Mouse (Mus musculus) limb, embryonic 12.5 days (tissue): ENCODE results near the gene Hsd17b14. TPM values are rescaled to one million over a fixed set of nuclear protein-coding genes. Genes with fewer than 3 reads are reported as not detected.

Experiments
- ATAC-seq: fragments of 200-750 bp; cut with Nextera tagmentation; 2 replicates; pipeline ENCODE4 v1.8.0; 2017; ENCODE audit warnings: low read depth, moderate TSS enrichment; ENCODE audit not compliant: insufficient number of reproducible peaks, insufficient read depth, low FRiP score, low TSS enrichment
- H3K27ac ChIP-seq: fragments of 300-500 bp; sonication (generic); 2 replicates; pipeline ENCODE4 v1.5.1; 2016; ENCODE audit warnings: mild to moderate bottlenecking, moderate library complexity
- H3K27me3 ChIP-seq: fragments of 300-500 bp; sonication (generic); 2 replicates; pipeline ENCODE4 v1.6.1; 2016; ENCODE audit warnings: mild to moderate bottlenecking, moderate library complexity
- H3K36me3 ChIP-seq: fragments of 300-500 bp; sonication (generic); 2 replicates; pipeline ENCODE4 v1.6.1; 2016; ENCODE audit warnings: mild to moderate bottlenecking, moderate library complexity
- H3K4me1 ChIP-seq: fragments of 300-500 bp; sonication (generic); replicated peaks from 2 replicates; pipeline ENCODE4 v1.6.1; 2016
- H3K4me2 ChIP-seq: fragments of 300-500 bp; sonication (generic); 2 replicates; pipeline ENCODE4 v1.6.1; 2016; ENCODE audit warnings: mild to moderate bottlenecking, moderate library complexity
- H3K4me3 ChIP-seq: fragments of 300-500 bp; sonication (generic); replicated peaks from 2 replicates; pipeline ENCODE4 v1.5.1; 2016; ENCODE audit warnings: mild to moderate bottlenecking
- H3K9ac ChIP-seq: fragments of 300-500 bp; sonication (generic); replicated peaks from 2 replicates; pipeline ENCODE4 v1.6.1; 2016; ENCODE audit warnings: mild to moderate bottlenecking, moderate library complexity
- H3K9me3 ChIP-seq: fragments of 300-500 bp; sonication (generic); 2 replicates; pipeline ENCODE4 v1.6.1; 2016; ENCODE audit warnings: mild to moderate bottlenecking, moderate library complexity
- WGBS: fragments of 180-500 bp; shearing (Covaris S2); methylation state at CpG from one replicate; pipeline ENCODE4 v1.1.7; 2016; 5-methylcytosine and 5-hydroxymethylcytosine counted together
- polyA plus RNA-seq: library from polyadenylated mRNA; unstranded; fragments of >200 nt; fragmentation: Nextera tagmentation; extraction: Ambion mirVana; gene quantifications from 2 replicates; pipeline ENCODE4 v1.2.1, GENCODE M21; 2016

Hsd17b14 gene
- polyA plus RNA-seq, 1 experiment from 2014 or later, result 0.55 TPM

DNA sequence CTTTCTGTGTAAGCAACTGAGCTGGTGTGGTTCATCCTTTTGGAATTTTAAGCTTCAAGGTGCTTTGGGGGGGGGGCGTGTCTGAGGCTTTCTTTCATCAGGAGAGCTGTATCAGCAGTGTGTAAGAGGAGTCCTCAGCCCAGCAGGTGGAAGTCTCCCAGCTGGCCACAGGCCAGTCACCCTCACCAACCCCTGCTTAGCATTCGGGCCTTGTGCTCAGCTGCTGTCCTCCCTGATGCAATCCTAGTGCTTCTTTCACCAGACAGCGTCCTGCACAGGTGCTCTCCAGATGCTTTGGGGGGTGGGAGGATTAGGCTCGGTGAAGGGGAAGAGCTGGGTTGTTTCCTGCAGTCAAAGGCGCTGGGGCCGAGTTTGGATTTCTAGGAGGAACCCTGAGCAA lies 61.6 kb downstream of the Hsd17b14 start:
- H3K4me1 ChIP-seq, result peaks cover 18% of the 10 kb centered on the region
- H3K27me3 ChIP-seq, result peaks cover 48% of the 10 kb centered on the region
- no peak overlapping the region for H3K4me2 ChIP-seq
- WGBS, result 17% methylated on average over 6 of the region's 6 CpGs
- H3K27ac ChIP-seq, result no peak overlapping the region
- H3K4me3 ChIP-seq, result no peak overlapping the region
- no peaks in the 10 kb centered on the region for H3K36me3 ChIP-seq
- no peak for ATAC-seq
- H3K9me3 ChIP-seq, result no peaks in the 10 kb centered on the region
- no peak overlapping the region for H3K9ac ChIP-seq

DNA sequence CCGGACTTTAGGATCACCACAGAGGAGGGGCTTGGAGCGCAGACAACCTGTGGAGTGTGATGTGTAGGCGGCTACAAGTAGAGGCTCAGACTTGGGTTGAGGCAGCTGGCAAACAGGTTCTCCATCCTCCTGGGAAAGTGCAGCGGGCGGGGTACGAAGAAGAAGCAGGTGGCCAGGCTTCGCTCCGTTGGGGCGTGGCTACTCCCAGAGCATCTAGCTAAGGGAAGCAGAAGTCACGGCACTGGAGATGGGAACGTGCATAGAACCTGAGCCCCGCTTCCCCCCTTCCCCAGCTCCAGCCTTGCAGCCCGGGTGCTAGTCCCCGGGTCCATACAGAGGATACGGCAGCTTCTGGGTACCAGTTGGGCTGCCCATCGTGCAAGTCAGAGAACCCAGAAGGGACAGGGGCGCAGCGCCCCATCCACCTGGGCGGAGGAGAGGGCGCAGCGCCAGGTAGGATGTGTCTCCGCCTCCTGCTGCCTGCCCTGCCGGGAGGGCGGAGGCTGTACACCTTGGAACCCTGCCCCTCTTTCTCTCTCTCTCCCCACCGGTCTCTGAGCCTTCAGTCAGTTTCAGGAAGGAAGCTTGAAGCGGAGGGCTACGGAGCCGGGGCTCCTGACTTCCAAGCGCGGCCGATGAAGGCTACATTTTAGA lies 62.5 kb downstream of the Hsd17b14 start, which contains the start of gene Fut1:
Gene Fut1 (plus strand): TSS at position 248 of the 654 bp plus-strand sequence.
- ATAC-seq, result no peak
- Histone ChIP-seq H3K9ac (0 out of 2 replicates have a peak within 1 kb of the TSS, but pooled peaks have one; percentile 5), H3K27me3 (peaks cover 48% of the 10 kb centered on the region), H3K36me3 (no peaks in the 10 kb centered on the region), H3K27ac (no peak within 1 kb of the TSS), H3K9me3 (no peaks in the 10 kb centered on the region), H3K4me3 (peak within 1 kb of the TSS; percentile 28), H3K4me1 (peaks cover 18% of the 10 kb centered on the region), H3K4me2 (peak within 1 kb of the TSS; percentile 55)
- WGBS, result 6% methylated on average over 31 of the region's 31 CpGs

Other genes starting within 250 kb of the Hsd17b14 start
- 14.0 and 16.1 TPM in 2 replicates for gene Trpm4, start 221.1 kb upstream of the Hsd17b14 start, polyA plus RNA-seq
- gene Hrc, start 219.6 kb upstream of the Hsd17b14 start, polyA plus RNA-seq, result 1.8 and 1.9 TPM in 2 replicates
- gene Ppfia3, start 187.9 kb upstream of the Hsd17b14 start, polyA plus RNA-seq, result 6.4 and 8.4 TPM in 2 replicates
- gene Lin7b, start 184.3 kb upstream of the Hsd17b14 start, polyA plus RNA-seq, result 1.4 and 1.8 TPM in 2 replicates
- gene Snrnp70, start 159.2 kb upstream of the Hsd17b14 start, polyA plus RNA-seq, result 341 and 347 TPM in 2 replicates
- gene Kcna7, start 149.2 kb upstream of the Hsd17b14 start, polyA plus RNA-seq, result 0.13 and 0.18 TPM in 2 replicates
- 3.9 and 5.6 TPM in 2 replicates for gene Ntf5, start 141.2 kb upstream of the Hsd17b14 start, polyA plus RNA-seq
- gene Lhb, start 134.1 kb upstream of the Hsd17b14 start, polyA plus RNA-seq, result 0.33 TPM in 1 of 2 replicates, not detected in the other
- gene Gys1, start 120.0 kb upstream of the Hsd17b14 start, polyA plus RNA-seq, result 45.2 and 46.2 TPM in 2 replicates
- gene Ruvbl2, start 116.8 kb upstream of the Hsd17b14 start, polyA plus RNA-seq, result 155 and 156 TPM in 2 replicates
- 4,887 and 4,953 TPM in 2 replicates for gene Ftl1, start 95.0 kb upstream of the Hsd17b14 start, polyA plus RNA-seq
- 224 and 230 TPM in 2 replicates for gene Bax, start 88.0 kb upstream of the Hsd17b14 start, polyA plus RNA-seq
- gene Tulp2, start 73.0 kb upstream of the Hsd17b14 start, polyA plus RNA-seq, result 1.4 TPM in 2 replicates
- gene Gm45808, start 68.1 kb upstream of the Hsd17b14 start, polyA plus RNA-seq, result not detected in 2 replicates
- 3.2 and 3.3 TPM in 2 replicates for gene Dhdh, start 66.1 kb upstream of the Hsd17b14 start, polyA plus RNA-seq
- 149 and 160 TPM in 2 replicates for gene Nucb1, start 44.5 kb upstream of the Hsd17b14 start, polyA plus RNA-seq
- 26.0 and 27.1 TPM in 2 replicates for gene Ppp1r15a, start 28.6 kb upstream of the Hsd17b14 start, polyA plus RNA-seq
- 1.4 TPM in 2 replicates for gene Plekha4, start 28.6 kb upstream of the Hsd17b14 start, polyA plus RNA-seq
- gene Bcat2, start 15.3 kb downstream of the Hsd17b14 start, polyA plus RNA-seq, result 50.4 and 56.5 TPM in 2 replicates
- gene Fgf21, start 60.6 kb downstream of the Hsd17b14 start, polyA plus RNA-seq, result not detected in 2 replicates
- not detected in 2 replicates for gene Fut1, start 62.4 kb downstream of the Hsd17b14 start, polyA plus RNA-seq
- 0.13 and 0.17 TPM in 2 replicates for gene Izumo1, start 66.9 kb downstream of the Hsd17b14 start, polyA plus RNA-seq
- gene Rasip1, start 72.6 kb downstream of the Hsd17b14 start, polyA plus RNA-seq, result 11.7 and 13.4 TPM in 2 replicates
- 5.7 and 5.9 TPM in 2 replicates for gene Mamstr, start 85.1 kb downstream of the Hsd17b14 start, polyA plus RNA-seq
- 0.15 TPM in 2 replicates for gene Fut2, start 111.5 kb downstream of the Hsd17b14 start, polyA plus RNA-seq
- 0.13 and 0.23 TPM in 2 replicates for gene Ntn5, start 129.1 kb downstream of the Hsd17b14 start, polyA plus RNA-seq
- 0.40 and 0.74 TPM in 2 replicates for gene Sec1, start 139.5 kb downstream of the Hsd17b14 start, polyA plus RNA-seq
- gene Car11, start 144.9 kb downstream of the Hsd17b14 start, polyA plus RNA-seq, result 8.8 and 12.6 TPM in 2 replicates
- gene Dbp, start 150.2 kb downstream of the Hsd17b14 start, polyA plus RNA-seq, result 6.4 and 8.5 TPM in 2 replicates
- gene Rpl18, start 160.6 kb downstream of the Hsd17b14 start, polyA plus RNA-seq, result 990 and 1,038 TPM in 2 replicates
- 32.5 TPM in 2 replicates for gene Sphk2, start 163.1 kb downstream of the Hsd17b14 start, polyA plus RNA-seq
- 1.0 and 1.3 TPM in 2 replicates for gene Fam83e, start 166.3 kb downstream of the Hsd17b14 start, polyA plus RNA-seq
- not detected in 2 replicates for gene Spaca4, start 170.9 kb downstream of the Hsd17b14 start, polyA plus RNA-seq
- 3.4 and 4.9 TPM in 2 replicates for gene Lmtk3, start 228.8 kb downstream of the Hsd17b14 start, polyA plus RNA-seq
- 1.6 and 1.9 TPM in 2 replicates for gene Sult2b1, start 229.8 kb downstream of the Hsd17b14 start, polyA plus RNA-seq